Mouse (Mus musculus): ENCODE results near the gene Mtx1.

Mtx1 gene

GRCm38 (mm10) chr3:89226900-89227299, at the start of gene Mtx1:
Mtx1 (minus strand) TSS chr3:89227088.
- no peak for DNase-seq

GRCm38 (mm10) chr3:89276061-89276460, 49.2 kb upstream of the Mtx1 start:
- no peak for DNase-seq

- DNase-seq = peak; percentile 56
Measured at GRCm38 (mm10) chr3:89271760-89272159, 44.9 kb upstream of the Mtx1 start.

GRCm38 (mm10) chr3:89270891-89271290, 44.0 kb upstream of the Mtx1 start:
- peak; percentile 49 for DNase-seq

GRCm38 (mm10) chr3:89270051-89270755, 43.3 kb upstream of the Mtx1 start, which contains the start of gene Slc50a1:
Slc50a1 (minus strand) TSS chr3:89270570.
- peak; percentile 91 for DNase-seq

- DNase-seq = no peak
Measured at GRCm38 (mm10) chr3:89268916-89269315, 42.0 kb upstream of the Mtx1 start.

- DNase-seq = peak; percentile 87
Measured at GRCm38 (mm10) chr3:89266439-89266893, 39.6 kb upstream of the Mtx1 start.

- DNase-seq = peak; percentile 58
Measured at GRCm38 (mm10) chr3:89262417-89262816, 35.5 kb upstream of the Mtx1 start.

- no peak for DNase-seq
Measured at GRCm38 (mm10) chr3:89260211-89260610, 33.3 kb upstream of the Mtx1 start.

GRCm38 (mm10) chr3:89259076-89259475, 32.2 kb upstream of the Mtx1 start, which contains the start of gene Dpm3:
Dpm3 (plus strand) TSS chr3:89259358.
- no peak for DNase-seq

- DNase-seq = no peak
Measured at GRCm38 (mm10) chr3:89256177-89256576, 29.3 kb upstream of the Mtx1 start.

GRCm38 (mm10) chr3:89254994-89255393, 28.1 kb upstream of the Mtx1 start:
- no peak for DNase-seq

- peak; percentile 82 for DNase-seq
Measured at GRCm38 (mm10) chr3:89251365-89251895, 24.5 kb upstream of the Mtx1 start.

GRCm38 (mm10) chr3:89250435-89251040, 23.6 kb upstream of the Mtx1 start:
- DNase-seq = peak; percentile 85

GRCm38 (mm10) chr3:89247466-89247865, 20.6 kb upstream of the Mtx1 start:
- no peak for DNase-seq

- DNase-seq = peak; percentile 92
Measured at GRCm38 (mm10) chr3:89246261-89247100, 19.6 kb upstream of the Mtx1 start, which contains the start of gene Trim46. Trim46 (minus strand) TSS chr3:89246309.

- no peak for DNase-seq
Measured at GRCm38 (mm10) chr3:89245688-89246171, 18.8 kb upstream of the Mtx1 start, which contains the start of gene Krtcap2. Krtcap2 (plus strand) TSS chr3:89245966.

GRCm38 (mm10) chr3:89244982-89245687, 18.2 kb upstream of the Mtx1 start:
- peak; percentile 46 for DNase-seq

- DNase-seq = peak; percentile 70
Measured at GRCm38 (mm10) chr3:89244158-89244981, 17.5 kb upstream of the Mtx1 start.

- DNase-seq = peak; percentile 76
Measured at GRCm38 (mm10) chr3:89243609-89244008, 16.7 kb upstream of the Mtx1 start.

GRCm38 (mm10) chr3:89242331-89242895, 15.5 kb upstream of the Mtx1 start:
- peak; percentile 71 for DNase-seq
